Mouse (Mus musculus): ENCODE results near the gene Zc3h14. TPM values are rescaled to one million over a fixed set of nuclear protein-coding genes. Genes with fewer than 3 reads are reported as not detected.

Gene Zc3h14
- polyA plus RNA-seq, 1 experiment from 2014 or later: 95.0 TPM

- Histone ChIP-seq H3K4me2 (ENCODE audit: low read length) (peak overlapping the region; percentile 73), H3K27me3 (replicated peaks; ENCODE audit: control insufficient read depth, insufficient read depth, low read length) (0 out of 2 replicates have a peak, but pooled peaks cover 2% of the 10 kb centered on the region), H3K9me3 (ENCODE audit: control insufficient read depth, low read length) (no peaks in the 10 kb centered on the region), H3K36me3 (ENCODE audit: control insufficient read depth, insufficient read depth, low read length) (no peaks in the 10 kb centered on the region), H3K4me3 (ENCODE audit: low read length) (peak overlapping the region; percentile 77), H3K27ac (ENCODE audit: low read depth, low read length) (peak overlapping the region; percentile 75), H3K4me1 (ENCODE audit: control insufficient read depth, insufficient read depth, low read depth, low read length) (peaks cover 20% of the 10 kb centered on the region), H3K9ac (ENCODE audit: low read depth, low read length) (peak overlapping the region; percentile 81)
- peak; percentile 93 for ATAC-seq
- under 1% methylated on average over 30 of the region's 30 CpGs for WGBS
Measured at GRCm38 (mm10) chr12:98734246-98734879, 12.4 kb upstream of the Zc3h14 start.

DNA sequence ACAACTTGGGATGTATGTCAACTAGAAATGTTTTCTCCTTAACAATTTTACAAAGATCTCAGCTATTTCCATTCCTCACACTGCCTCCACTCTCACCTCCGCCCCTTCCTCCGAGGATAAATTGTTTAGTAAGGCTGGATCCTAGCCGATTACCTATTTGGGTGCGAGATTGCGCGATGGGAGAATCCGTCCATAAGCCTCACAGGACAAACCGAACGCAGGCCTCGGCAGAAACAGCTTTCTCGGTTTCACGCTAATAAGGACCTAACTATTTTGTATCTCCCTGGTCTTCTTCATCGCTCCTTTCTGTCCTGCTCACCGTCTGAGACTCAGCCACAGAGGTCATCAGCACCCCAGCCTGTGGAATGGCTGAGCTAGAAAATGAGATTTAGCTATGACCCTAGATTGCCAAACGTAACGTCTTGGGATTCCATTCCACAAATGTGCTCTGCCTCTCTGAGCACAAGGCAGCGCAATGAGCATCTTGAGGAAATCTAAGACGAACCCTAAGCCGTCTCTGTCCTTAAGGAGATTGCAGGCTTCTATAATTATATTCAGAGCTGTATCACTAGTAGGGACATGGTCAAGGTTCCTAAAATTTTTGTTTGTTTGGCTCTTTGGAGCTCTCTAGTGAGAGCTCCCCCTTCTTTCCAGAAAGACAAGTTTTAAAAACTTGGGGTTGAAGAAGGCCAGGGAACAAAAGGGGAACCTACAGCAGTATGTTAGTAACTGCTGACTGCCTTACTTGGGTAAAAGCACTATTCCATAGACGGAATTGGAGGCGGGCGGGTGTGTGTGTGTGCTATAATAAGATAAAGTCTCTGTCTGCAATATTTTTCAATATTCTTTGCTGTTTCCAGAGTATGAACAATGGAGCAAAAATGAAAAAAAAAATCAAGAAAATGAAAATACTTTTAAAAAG lies 11.6 kb upstream of the Zc3h14 start:
- no peaks in the 10 kb centered on the region for H3K36me3 ChIP-seq (ENCODE audit: control insufficient read depth, insufficient read depth, low read length)
- 0 out of 2 replicates have a peak, but pooled peaks cover 2% of the 10 kb centered on the region for H3K27me3 ChIP-seq (replicated peaks; ENCODE audit: control insufficient read depth, insufficient read depth, low read length)
- H3K4me1 ChIP-seq (ENCODE audit: control insufficient read depth, insufficient read depth, low read depth, low read length): peaks cover 20% of the 10 kb centered on the region
- 12% methylated on average over 22 of the region's 22 CpGs for WGBS
- H3K4me2 ChIP-seq (ENCODE audit: low read length): peak overlapping the region; percentile 73
- peak overlapping the region; percentile 77 for H3K4me3 ChIP-seq (ENCODE audit: low read length)
- peak overlapping the region; percentile 81 for H3K9ac ChIP-seq (ENCODE audit: low read depth, low read length)
- no peaks in the 10 kb centered on the region for H3K9me3 ChIP-seq (ENCODE audit: control insufficient read depth, low read length)
- peak; percentile 45 for ATAC-seq
- 0 out of 2 replicates have a peak overlapping the region, but pooled peaks have one; percentile 4 for H3K27ac ChIP-seq (ENCODE audit: low read depth, low read length)

- Histone ChIP-seq H3K36me3 (ENCODE audit: control insufficient read depth, insufficient read depth, low read length) (no peaks in the 10 kb centered on the region), H3K9me3 (ENCODE audit: control insufficient read depth, low read length) (no peaks in the 10 kb centered on the region), H3K4me3 (ENCODE audit: low read length) (peak within 1 kb of the TSS; percentile 67), H3K27me3 (replicated peaks; ENCODE audit: control insufficient read depth, insufficient read depth, low read length) (0 out of 2 replicates have a peak, but pooled peaks cover 2% of the 10 kb centered on the region), H3K27ac (ENCODE audit: low read depth, low read length) (peak within 1 kb of the TSS; percentile 50), H3K9ac (ENCODE audit: low read depth, low read length) (peak within 1 kb of the TSS; percentile 74), H3K4me1 (ENCODE audit: control insufficient read depth, insufficient read depth, low read depth, low read length) (peaks cover 20% of the 10 kb centered on the region), H3K4me2 (ENCODE audit: low read length) (peak within 1 kb of the TSS; percentile 96)
- WGBS: under 1% methylated on average over 59 of the region's 75 CpGs
- peak; percentile 27 for ATAC-seq
Measured at GRCm38 (mm10) chr12:98736951-98737800, 9.6 kb upstream of the Zc3h14 start, which contains the start of gene Ptpn21. Ptpn21 (minus strand) TSS chr12:98737405.

GRCm38 (mm10) chr12:98737801-98738350 lies 8.9 kb upstream of the Zc3h14 start:
- ATAC-seq: no peak
- Histone ChIP-seq H3K4me2 (ENCODE audit: low read length) (peak overlapping the region; percentile 96), H3K9me3 (ENCODE audit: control insufficient read depth, low read length) (no peaks in the 10 kb centered on the region), H3K4me1 (ENCODE audit: control insufficient read depth, insufficient read depth, low read depth, low read length) (peaks cover 15% of the 10 kb centered on the region), H3K27ac (ENCODE audit: low read depth, low read length) (0 out of 2 replicates have a peak overlapping the region, but pooled peaks have one; percentile 11), H3K9ac (ENCODE audit: low read depth, low read length) (peak overlapping the region; percentile 74), H3K36me3 (ENCODE audit: control insufficient read depth, insufficient read depth, low read length) (no peaks in the 10 kb centered on the region), H3K27me3 (replicated peaks; ENCODE audit: control insufficient read depth, insufficient read depth, low read length) (0 out of 2 replicates have a peak, but pooled peaks cover 2% of the 10 kb centered on the region), H3K4me3 (ENCODE audit: low read length) (peak overlapping the region; percentile 67)
- WGBS: 14% methylated on average over 7 of the region's 7 CpGs

DNA sequence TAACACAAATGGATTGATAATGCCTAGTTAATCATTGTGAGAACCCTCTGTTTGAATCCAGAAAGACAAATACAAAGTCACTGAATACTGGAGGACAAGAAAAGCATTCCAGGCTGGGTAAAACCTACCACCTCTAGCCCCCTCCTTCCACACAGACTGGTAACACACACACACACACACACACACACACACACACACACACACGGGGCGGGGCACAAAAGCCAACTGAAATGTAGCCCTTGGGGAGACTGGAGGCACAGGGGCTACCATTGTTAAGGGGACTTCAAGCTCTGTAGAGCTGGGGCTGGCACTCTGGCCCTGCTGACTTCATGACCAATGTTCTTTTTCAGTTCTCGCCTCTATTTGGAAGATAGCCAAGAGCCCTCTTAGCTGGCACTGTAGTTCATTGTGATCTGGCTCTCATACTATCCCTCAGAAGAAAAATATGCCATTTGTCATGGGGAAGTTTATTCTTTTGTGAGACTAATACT lies 5.7 kb upstream of the Zc3h14 start:
- Histone ChIP-seq H3K4me2 (ENCODE audit: low read length) (no peak overlapping the region), H3K4me3 (ENCODE audit: low read length) (no peak overlapping the region), H3K36me3 (ENCODE audit: control insufficient read depth, insufficient read depth, low read length) (no peaks in the 10 kb centered on the region), H3K9ac (ENCODE audit: low read depth, low read length) (no peak overlapping the region), H3K9me3 (ENCODE audit: control insufficient read depth, low read length) (no peaks in the 10 kb centered on the region), H3K27ac (ENCODE audit: low read depth, low read length) (no peak overlapping the region), H3K4me1 (ENCODE audit: control insufficient read depth, insufficient read depth, low read depth, low read length) (peaks cover 5% of the 10 kb centered on the region; the same call in 1 of the 2 replicates), H3K27me3 (replicated peaks; ENCODE audit: control insufficient read depth, insufficient read depth, low read length) (0 out of 2 replicates have a peak, but pooled peaks cover 2% of the 10 kb centered on the region)
- 45% methylated on average over 3 of the region's 3 CpGs for WGBS
- ATAC-seq: peak; percentile 68

DNA sequence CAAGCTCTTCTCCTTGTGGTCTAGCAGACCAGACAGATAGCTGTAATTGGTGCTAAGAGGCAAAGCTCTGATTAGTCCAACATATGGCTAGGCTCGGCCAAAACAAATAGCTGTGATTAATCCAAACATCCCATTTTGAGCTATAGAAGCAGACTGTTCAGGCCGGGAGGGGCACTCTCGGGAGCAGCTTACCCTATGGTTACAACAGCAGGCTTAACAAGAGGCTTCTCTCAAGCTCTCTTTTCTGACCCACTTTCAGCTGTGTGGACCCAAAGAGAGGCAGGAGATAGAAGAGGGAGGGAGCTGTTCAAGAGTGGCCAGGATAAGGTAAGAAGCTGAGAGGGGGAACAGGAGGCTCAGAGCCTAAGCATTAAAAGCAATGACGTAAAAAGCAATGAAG lies 1.1 kb upstream of the Zc3h14 start:
- no peak for ATAC-seq
- 77% methylated on average over 4 of the region's 4 CpGs for WGBS

GRCm38 (mm10) chr12:98746131-98746530 lies 633 bp upstream of the Zc3h14 start:
- WGBS: 17% methylated on average over 2 of the region's 2 CpGs
- H3K4me2 ChIP-seq (ENCODE audit: low read length): no peak overlapping the region
- peak; percentile 10 for ATAC-seq
- H3K9ac ChIP-seq (ENCODE audit: low read depth, low read length): no peak overlapping the region
- no peaks in the 10 kb centered on the region for H3K36me3 ChIP-seq (ENCODE audit: control insufficient read depth, insufficient read depth, low read length)
- H3K27me3 ChIP-seq (replicated peaks; ENCODE audit: control insufficient read depth, insufficient read depth, low read length): no peaks in the 10 kb centered on the region
- no peak overlapping the region for H3K27ac ChIP-seq (ENCODE audit: low read depth, low read length)
- peaks cover 25% of the 10 kb centered on the region for H3K4me1 ChIP-seq (ENCODE audit: control insufficient read depth, insufficient read depth, low read depth, low read length)
- H3K4me3 ChIP-seq (ENCODE audit: low read length): no peak overlapping the region
- H3K9me3 ChIP-seq (ENCODE audit: control insufficient read depth, low read length): no peaks in the 10 kb centered on the region

More for the DNA sequence above, 1.1 kb upstream of the Zc3h14 start:
- Histone ChIP-seq H3K27me3 (replicated peaks; ENCODE audit: control insufficient read depth, insufficient read depth, low read length) (no peaks in the 10 kb centered on the region), H3K27ac (ENCODE audit: low read depth, low read length) (no peak overlapping the region), H3K36me3 (ENCODE audit: control insufficient read depth, insufficient read depth, low read length) (no peaks in the 10 kb centered on the region), H3K9me3 (ENCODE audit: control insufficient read depth, low read length) (no peaks in the 10 kb centered on the region), H3K9ac (ENCODE audit: low read depth, low read length) (peak overlapping the region; percentile 22; the same call in 1 of the 2 replicates), H3K4me1 (ENCODE audit: control insufficient read depth, insufficient read depth, low read depth, low read length) (peaks cover 25% of the 10 kb centered on the region), H3K4me3 (ENCODE audit: low read length) (no peak overlapping the region), H3K4me2 (ENCODE audit: low read length) (no peak overlapping the region)

GRCm38 (mm10) chr12:98747380-98747753 lies 603 bp downstream of the Zc3h14 start:
- H3K36me3 ChIP-seq (ENCODE audit: control insufficient read depth, insufficient read depth, low read length): no peaks in the 10 kb centered on the region
- peak overlapping the region; percentile 97 for H3K4me3 ChIP-seq (ENCODE audit: low read length)
- peak overlapping the region; percentile 72 for H3K4me2 ChIP-seq (ENCODE audit: low read length)
- under 1% methylated on average over 13 of the region's 14 CpGs for WGBS
- peak; percentile 60 for ATAC-seq
- H3K27ac ChIP-seq (ENCODE audit: low read depth, low read length): peak overlapping the region; percentile 95
- H3K9ac ChIP-seq (ENCODE audit: low read depth, low read length): peak overlapping the region; percentile 93
- no peaks in the 10 kb centered on the region for H3K27me3 ChIP-seq (replicated peaks; ENCODE audit: control insufficient read depth, insufficient read depth, low read length)
- peaks cover 25% of the 10 kb centered on the region for H3K4me1 ChIP-seq (ENCODE audit: control insufficient read depth, insufficient read depth, low read depth, low read length)
- H3K9me3 ChIP-seq (ENCODE audit: control insufficient read depth, low read length): no peaks in the 10 kb centered on the region

Measured in hindbrain, embryonic 16.5 days (tissue).